Mouse (Mus musculus) heart, adult 2 months (tissue): Measurements from ENCODE around the gene Tes3-ps.

Experiments used
- CTCF ChIP-seq: fragments of 200-600 bp; IDR thresholded peaks from 2 replicates; pipeline ENCODE4 v1.8.1; 2022; ENCODE audit warnings: antibody characterized with exemption, mild to moderate bottlenecking, moderate library complexity
- EP300 ChIP-seq: fragments of 200-500 bp; IDR thresholded peaks from 2 replicates; pipeline ENCODE4 v1.6.1; 2011; ENCODE audit warnings: low read depth, low read length, control low read depth; ENCODE audit not compliant: insufficient read depth
- POLR2A ChIP-seq: fragments of 200-500 bp; IDR thresholded peaks from 2 replicates; pipeline ENCODE4 v1.6.1; 2011; ENCODE audit warnings: mild to moderate bottlenecking, low read depth, low read length, control low read depth; ENCODE audit not compliant: insufficient read depth

GRCm38 (mm10) chr13:49507176-49507575 is 14.1 kb downstream of the Tes3-ps start:
- TF ChIP-seq CTCF, result no peak
- TF ChIP-seq POLR2A, result peak; percentile 42; the same call in 1 of the 2 replicates
- TF ChIP-seq EP300, result no peak
